Mouse (Mus musculus) hindbrain, embryonic 16.5 days (tissue): ENCODE measurements at regions not wholly inside any gene's neighbourhood (a gene's known extent, or its start where the extent isn't known, plus 50 kb on each side); places are given as distances from the start of the nearest gene placed in this dataset.

Experiments
- ATAC-seq: fragments of 200-750 bp; cut with Nextera tagmentation; 2 replicates; pipeline ENCODE4 v1.8.0; 2017; ENCODE audit warnings: moderate TSS enrichment, moderate library complexity
- H3K27ac ChIP-seq: fragments of 300-500 bp; sonication (generic); 2 replicates; pipeline ENCODE4 v1.5.1; 2014; ENCODE audit warnings: low read depth, mild to moderate bottlenecking, control low read depth, low read length, moderate library complexity
- H3K27me3 ChIP-seq: fragments of 300-500 bp; sonication (generic); replicated peaks from 2 replicates; pipeline ENCODE4 v1.6.1; 2014; ENCODE audit warnings: low read length; ENCODE audit not compliant: control insufficient read depth, insufficient read depth
- H3K36me3 ChIP-seq: fragments of 300-500 bp; sonication (generic); 2 replicates; pipeline ENCODE4 v1.6.1; 2014; ENCODE audit warnings: mild to moderate bottlenecking, low read length, moderate library complexity, mixed read lengths; ENCODE audit not compliant: control insufficient read depth, insufficient read depth
- H3K4me1 ChIP-seq: fragments of 300-500 bp; sonication (generic); 2 replicates; pipeline ENCODE4 v1.6.1; 2014; ENCODE audit warnings: low read depth, low read length; ENCODE audit not compliant: control insufficient read depth, insufficient read depth
- H3K4me2 ChIP-seq: fragments of 300-500 bp; sonication (generic); 2 replicates; pipeline ENCODE4 v1.6.1; 2014; ENCODE audit warnings: mild to moderate bottlenecking, low read length, control low read depth, moderate library complexity
- H3K4me3 ChIP-seq: fragments of 300-500 bp; sonication (generic); 2 replicates; pipeline ENCODE4 v1.5.1; 2014; ENCODE audit warnings: mild to moderate bottlenecking, low read length, control low read depth, moderate library complexity
- H3K9ac ChIP-seq: fragments of 300-500 bp; sonication (generic); 2 replicates; pipeline ENCODE4 v1.6.1; 2014; ENCODE audit warnings: low read depth, mild to moderate bottlenecking, control low read depth, low read length, moderate library complexity
- H3K9me3 ChIP-seq: fragments of 300-500 bp; sonication (generic); 2 replicates; pipeline ENCODE4 v1.6.1; 2014; ENCODE audit warnings: mild to moderate bottlenecking, low read length, moderate library complexity; ENCODE audit not compliant: control insufficient read depth
- WGBS: fragments of 180-500 bp; shearing (Covaris S2); extraction: QIAGEN DNeasy Blood & Tissue Kit; methylation state at CpG from one replicate; pipeline ENCODE4 v1.1.7; 2014; 5-methylcytosine and 5-hydroxymethylcytosine counted together

- no peaks in the 10 kb centered on the region for H3K9me3 ChIP-seq
- H3K9ac ChIP-seq, result no peak overlapping the region
- no peak overlapping the region for H3K4me3 ChIP-seq
- no peaks in the 10 kb centered on the region for H3K27me3 ChIP-seq
- no peaks in the 10 kb centered on the region for H3K36me3 ChIP-seq
- no peaks in the 10 kb centered on the region for H3K4me1 ChIP-seq
- ATAC-seq, result 0 out of 2 replicates have a peak, but pooled peaks have one; percentile 37
- no peak overlapping the region for H3K4me2 ChIP-seq
- H3K27ac ChIP-seq, result no peak overlapping the region
- 74% methylated on average over 6 of the region's 6 CpGs for whole genome bisulfite sequencing
Observed at GRCm38 (mm10) chr8:115441943-115442550, 265.5 kb downstream of the Maf start.

GRCm38 (mm10) chr8:115441323-115441722, 266.3 kb downstream of the Maf start:
- no peak overlapping the region for H3K4me3 ChIP-seq
- WGBS, result 68% methylated on average over 6 of the region's 6 CpGs
- H3K9me3 ChIP-seq, result no peaks in the 10 kb centered on the region
- no peaks in the 10 kb centered on the region for H3K4me1 ChIP-seq
- H3K36me3 ChIP-seq, result no peaks in the 10 kb centered on the region
- no peak overlapping the region for H3K27ac ChIP-seq
- H3K27me3 ChIP-seq, result no peaks in the 10 kb centered on the region
- no peak overlapping the region for H3K4me2 ChIP-seq
- ATAC-seq, result no peak
- no peak overlapping the region for H3K9ac ChIP-seq

GRCm38 (mm10) chr8:115440151-115440550, 267.4 kb downstream of the Maf start:
- WGBS, result 74% methylated on average over 3 of the region's 3 CpGs
- Histone ChIP-seq H3K9me3 (no peaks in the 10 kb centered on the region), H3K36me3 (no peaks in the 10 kb centered on the region), H3K4me2 (no peak overlapping the region), H3K4me1 (no peaks in the 10 kb centered on the region), H3K9ac (no peak overlapping the region), H3K27ac (no peak overlapping the region), H3K27me3 (no peaks in the 10 kb centered on the region), H3K4me3 (no peak overlapping the region)
- no peak for ATAC-seq

GRCm38 (mm10) chr8:115439512-115439911, 268.1 kb downstream of the Maf start:
- no peaks in the 10 kb centered on the region for H3K27me3 ChIP-seq
- 69% methylated on average over 5 of the region's 5 CpGs for WGBS
- no peak overlapping the region for H3K4me3 ChIP-seq
- no peak overlapping the region for H3K27ac ChIP-seq
- no peaks in the 10 kb centered on the region for H3K9me3 ChIP-seq
- no peak overlapping the region for H3K9ac ChIP-seq
- no peak for ATAC-seq
- H3K4me1 ChIP-seq, result no peaks in the 10 kb centered on the region
- H3K4me2 ChIP-seq, result no peak overlapping the region
- no peaks in the 10 kb centered on the region for H3K36me3 ChIP-seq

GRCm38 (mm10) chr8:115437956-115438355, 269.6 kb downstream of the Maf start:
- no peaks in the 10 kb centered on the region for H3K9me3 ChIP-seq
- 84% methylated on average over 9 of the region's 9 CpGs for WGBS
- no peak for ATAC-seq

GRCm38 (mm10) chr8:115436356-115436721, 271.3 kb downstream of the Maf start:
- H3K4me1 ChIP-seq, result no peaks in the 10 kb centered on the region; the same call in 1 of the 2 replicates
- no peaks in the 10 kb centered on the region for H3K36me3 ChIP-seq
- no peaks in the 10 kb centered on the region for H3K9me3 ChIP-seq
- H3K27ac ChIP-seq, result no peak overlapping the region
- no peak overlapping the region for H3K9ac ChIP-seq
- no peak overlapping the region for H3K4me2 ChIP-seq
- no peak for ATAC-seq
- H3K27me3 ChIP-seq, result no peaks in the 10 kb centered on the region
- 92% methylated on average over 4 of the region's 4 CpGs for WGBS
- H3K4me3 ChIP-seq, result no peak overlapping the region

More at GRCm38 (mm10) chr8:115437956-115438355, 269.6 kb downstream of the Maf start:
- Histone ChIP-seq H3K27me3 (no peaks in the 10 kb centered on the region), H3K4me1 (no peaks in the 10 kb centered on the region), H3K4me2 (no peak overlapping the region), H3K4me3 (no peak overlapping the region), H3K27ac (no peak overlapping the region), H3K36me3 (no peaks in the 10 kb centered on the region), H3K9ac (no peak overlapping the region)

GRCm38 (mm10) chr8:115435720-115436355, 271.8 kb downstream of the Maf start:
- Histone ChIP-seq H3K4me2 (no peak overlapping the region), H3K9me3 (no peaks in the 10 kb centered on the region), H3K36me3 (no peaks in the 10 kb centered on the region), H3K27ac (no peak overlapping the region), H3K27me3 (no peaks in the 10 kb centered on the region), H3K4me3 (no peak overlapping the region), H3K4me1 (no peaks in the 10 kb centered on the region; the same call in 1 of the 2 replicates), H3K9ac (no peak overlapping the region)
- no peak for ATAC-seq
- 91% methylated on average over 5 of the region's 5 CpGs for WGBS

GRCm38 (mm10) chr8:115432396-115433040, 275.1 kb downstream of the Maf start:
- 62% methylated on average over 5 of the region's 5 CpGs for WGBS
- Histone ChIP-seq H3K4me3 (no peak overlapping the region), H3K9me3 (no peaks in the 10 kb centered on the region), H3K27me3 (no peaks in the 10 kb centered on the region), H3K36me3 (no peaks in the 10 kb centered on the region), H3K4me2 (no peak overlapping the region), H3K4me1 (no peaks in the 10 kb centered on the region; the same call in 1 of the 2 replicates), H3K9ac (no peak overlapping the region), H3K27ac (no peak overlapping the region)
- ATAC-seq, result no peak

- no peaks in the 10 kb centered on the region for H3K27me3 ChIP-seq
- no peak for ATAC-seq
- H3K36me3 ChIP-seq, result no peaks in the 10 kb centered on the region
- H3K4me1 ChIP-seq, result no peaks in the 10 kb centered on the region; the same call in 1 of the 2 replicates
- no peak overlapping the region for H3K27ac ChIP-seq
- H3K9ac ChIP-seq, result no peak overlapping the region
- 63% methylated on average over 3 of the region's 3 CpGs for WGBS
- H3K9me3 ChIP-seq, result no peaks in the 10 kb centered on the region
- H3K4me3 ChIP-seq, result no peak overlapping the region
- H3K4me2 ChIP-seq, result no peak overlapping the region
Observed at GRCm38 (mm10) chr8:115430793-115431192, 276.8 kb downstream of the Maf start.
